8 mouse cellular contexts compared by ENCODE assay signal in genomic region chrX:95253517-95253916, GRCm38 (mm10). TPM values are rescaled to one million over a fixed set of nuclear protein-coding genes. Genes with fewer than 3 reads are reported as not detected.
A peak's percentile ranks its signal among the peaks of the same experiment; 100 is the strongest.
DNase-seq lines count a peak whose midpoint lies in the region; ATAC-seq and TF ChIP-seq lines count a peak whose summit lies in the region.

No protein-coding gene starts in this region.

- no peaks in the 10 kb centered on the region for H3K4me1 ChIP-seq in midbrain, postnatal 0 days (ENCODE audit: insufficient read depth, low read length)
- no peaks in the 10 kb centered on the region for H3K4me1 ChIP-seq in midbrain, embryonic 15.5 days

- H3K9me3 ChIP-seq in midbrain, postnatal 0 days (ENCODE audit: low read length) = no peaks in the 10 kb centered on the region
- no peaks in the 10 kb centered on the region for H3K9me3 ChIP-seq in midbrain, embryonic 15.5 days

- no peak for ATAC-seq in midbrain, postnatal 0 days (ENCODE audit: low FRiP score)
- no peak for ATAC-seq in midbrain, embryonic 15.5 days (replicated peaks)
- no peak for ATAC-seq in monocyte, adult 5-6 weeks (replicated peaks; ENCODE audit: insufficient number of reproducible peaks, low FRiP score, low TSS enrichment, poor library complexity, severe bottlenecking)

- H3K36me3 ChIP-seq in midbrain, postnatal 0 days (ENCODE audit: insufficient read depth, low read length) = no peaks in the 10 kb centered on the region
- H3K36me3 ChIP-seq in midbrain, embryonic 15.5 days (replicated peaks) = no peaks in the 10 kb centered on the region

- H3K27me3 ChIP-seq in midbrain, postnatal 0 days (ENCODE audit: insufficient read depth, low read length) = no peaks in the 10 kb centered on the region
- no peaks in the 10 kb centered on the region for H3K27me3 ChIP-seq in midbrain, embryonic 15.5 days (replicated peaks)

- TF ChIP-seq CTCF in midbrain, postnatal 0 days (IDR thresholded peaks at IDR 0.05) = peak; percentile 51

- H3K9ac ChIP-seq in midbrain, postnatal 0 days (replicated peaks; ENCODE audit: low read length, poor library complexity, severe bottlenecking) = no peak overlapping the region
- no peak overlapping the region for H3K9ac ChIP-seq in midbrain, embryonic 15.5 days

- no peak overlapping the region for H3K4me3 ChIP-seq in midbrain, postnatal 0 days (ENCODE audit: low read depth, low read length)
- H3K4me3 ChIP-seq in midbrain, embryonic 15.5 days = no peak overlapping the region

- WGBS in midbrain, postnatal 0 days = 37% methylated on average over 13 of the region's 13 CpGs
- WGBS in midbrain, embryonic 15.5 days = 38% methylated on average over 13 of the region's 13 CpGs

- DNase-seq in frontal cortex, postnatal 36 days (ENCODE audit: low spot score in 2 of 2) = peak; percentile 1 to 2
- DNase-seq in frontal cortex, postnatal 14 days (ENCODE audit: low spot score in 2 of 2) = no peak
- peak; percentile 0 for DNase-seq in midbrain, postnatal 0 days (ENCODE audit: low spot score)
- DNase-seq in adrenal gland, postnatal 14 days = peak; percentile 66
- DNase-seq in kidney, postnatal 10 days = peak; percentile 24
- DNase-seq in lung, postnatal 4 days = peak; percentile 17 to 28

- H3K4me2 ChIP-seq in midbrain, postnatal 0 days (ENCODE audit: low read depth, low read length, poor library complexity, severe bottlenecking) = no peak overlapping the region
- H3K4me2 ChIP-seq in midbrain, embryonic 15.5 days = no peak overlapping the region

- H3K27ac ChIP-seq in midbrain, postnatal 0 days (ENCODE audit: low read depth, low read length) = no peak overlapping the region
- no peak overlapping the region for H3K27ac ChIP-seq in midbrain, embryonic 15.5 days

RNA-seq across cellular contexts. Expression of gene Arhgef9, which starts 56.9 kb away (rescaled TPM):
- 61.1 and 73.3 TPM in 2 replicates for total RNA-seq in midbrain, postnatal 0 days (2014; rRNA removed)
- polyA plus RNA-seq in midbrain, postnatal 0 days (2015; fragmentation: Nextera tagmentation; extraction: Ambion mirVana) = 29.8 and 31.6 TPM in 2 replicates
- 47.3 and 50.0 TPM in 2 replicates for polyA plus RNA-seq in midbrain, embryonic 15.5 days (2015; fragmentation: Nextera tagmentation; extraction: Ambion mirVana)
- total RNA-seq in adrenal gland, postnatal 14 days (2021) = 12.6 and 16.9 TPM in 2 replicates
- 0.53 to 2.9 TPM in 2 of 3 replicates, not detected in the other for total RNA-seq in monocyte, adult 5-6 weeks (2017)

Comparison
In these comparisons a context has a peak if more than half of its experiments do, and no peak if none do; other contexts are left out.
1. DNase-seq: peak in frontal cortex, postnatal 36 days (2 of 2), midbrain, postnatal 0 days (single experiment), adrenal gland, postnatal 14 days (single experiment), kidney, postnatal 10 days (single experiment) and lung, postnatal 4 days (2 of 2); none in frontal cortex, postnatal 14 days (0 of 2).